Mouse (Mus musculus): ENCODE measurements around the gene Olfr814. TPM values are rescaled to one million over a fixed set of nuclear protein-coding genes. Genes with fewer than 3 reads are reported as not detected.
"Not testable (repeated sequence)": the region's sequence is repeated elsewhere in the genome, so short reads cannot be mapped to it uniquely, and the experiment has no call there.

Gene Olfr814
- polyA plus RNA-seq (2012; rRNA removed) = not detected in 2 replicates

DNA sequence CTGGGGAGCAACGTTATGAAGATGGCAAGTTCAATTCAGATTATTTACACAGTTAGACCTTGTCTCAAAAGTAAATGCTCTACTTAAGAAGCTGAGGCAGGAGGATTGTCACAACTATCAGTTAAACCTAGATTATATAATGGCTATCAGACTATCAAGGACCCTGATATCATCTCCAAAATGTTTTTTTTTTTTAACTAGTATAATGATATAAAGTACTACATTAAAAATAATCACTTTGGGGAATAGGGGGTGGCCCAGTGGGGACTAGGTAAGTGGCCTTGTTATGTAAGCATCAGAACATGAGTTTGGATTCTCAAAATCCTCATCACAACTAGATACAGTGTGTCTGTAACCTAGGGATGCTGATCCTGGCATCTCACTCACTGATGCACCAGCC is at the start of gene Olfr814:
Gene Olfr814, minus strand, starts transcription at position 101 of the 400 bp plus-strand sequence.
- not testable (repeated sequence) for DNase-seq (ENCODE audit: low read depth)

DNA sequence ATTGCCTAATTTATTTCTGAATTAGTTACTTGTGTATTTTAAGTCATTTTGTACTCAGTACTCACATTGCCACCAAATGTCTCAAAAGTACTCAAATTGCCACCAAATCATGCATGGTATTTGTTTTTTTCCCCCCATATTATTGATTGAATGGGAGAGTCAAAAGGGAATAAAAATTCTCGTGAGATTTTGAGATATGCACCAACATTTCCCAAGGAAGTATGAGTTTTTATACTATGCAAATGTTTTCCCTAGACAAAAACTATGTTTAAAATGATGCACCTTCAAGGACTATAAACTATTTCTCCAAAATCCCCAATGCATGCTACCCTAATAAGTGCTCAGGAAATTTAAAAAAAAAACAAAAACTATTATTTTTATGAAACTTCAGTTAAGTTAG is 35.8 kb upstream of the Olfr814 start, which contains the start of gene Olfr816:
Gene Olfr816, minus strand, starts transcription at position 101 of the 400 bp plus-strand sequence.
- no peak for DNase-seq (ENCODE audit: low read depth)

DNA sequence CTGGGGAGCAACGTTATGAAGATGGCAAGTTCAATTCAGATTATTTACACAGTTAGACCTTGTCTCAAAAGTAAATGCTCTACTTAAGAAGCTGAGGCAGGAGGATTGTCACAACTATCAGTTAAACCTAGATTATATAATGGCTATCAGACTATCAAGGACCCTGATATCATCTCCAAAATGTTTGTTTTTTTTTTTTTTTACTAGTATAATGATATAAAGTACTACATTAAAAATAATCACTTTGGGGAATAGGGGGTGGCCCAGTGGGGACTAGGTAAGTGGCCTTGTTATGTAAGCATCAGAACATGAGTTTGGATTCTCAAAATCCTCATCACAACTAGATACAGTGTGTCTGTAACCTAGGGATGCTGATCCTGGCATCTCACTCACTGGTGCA is 26.1 kb upstream of the Olfr814 start, which contains the start of gene Olfr815:
Gene Olfr815, minus strand, starts transcription at position 101 of the 400 bp plus-strand sequence.
- DNase-seq (ENCODE audit: low read depth) = not testable (repeated sequence)

DNA sequence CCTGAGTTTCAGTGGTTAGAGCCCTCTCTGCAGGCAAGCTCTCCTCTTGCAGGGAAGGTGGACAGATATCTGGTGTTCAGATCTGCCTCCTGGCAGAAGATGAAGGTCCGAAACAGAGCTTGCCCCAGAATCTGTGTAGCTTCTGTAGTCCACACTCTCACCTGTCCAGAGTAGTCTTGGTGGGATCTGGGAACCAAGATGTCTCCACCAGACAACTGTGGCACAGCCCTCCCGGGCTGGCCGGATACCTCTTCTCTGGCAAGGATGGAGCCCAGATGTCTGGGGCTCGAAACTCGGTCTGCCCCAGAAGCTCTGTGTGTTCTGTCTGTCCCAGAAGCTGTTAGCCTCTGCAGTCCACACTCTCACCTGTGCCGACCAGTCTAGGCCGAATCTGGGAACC is 6.3 kb upstream of the Olfr814 start:
- DNase-seq (ENCODE audit: low read depth) = no peak

DNA sequence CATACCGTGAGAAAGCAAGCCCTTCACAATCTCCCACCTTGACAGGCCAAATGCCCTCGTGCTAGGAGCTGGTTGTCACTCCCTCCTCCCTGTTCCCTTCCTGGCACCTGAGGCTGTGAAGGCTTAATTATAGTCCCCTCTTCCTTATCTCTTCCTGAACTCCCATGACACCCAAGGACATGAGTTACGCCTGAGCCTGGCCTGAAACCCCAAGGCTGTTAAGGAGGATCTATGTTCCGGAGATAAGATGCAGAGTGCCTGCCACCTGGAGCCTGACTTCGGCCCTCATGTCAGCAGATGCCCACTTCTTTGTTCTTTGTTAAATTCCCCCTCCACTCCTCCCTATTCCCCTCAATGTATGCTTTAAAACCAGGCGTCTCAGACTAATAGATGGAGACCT is 5.8 kb upstream of the Olfr814 start:
- not testable (repeated sequence) for DNase-seq (ENCODE audit: low read depth)

DNA sequence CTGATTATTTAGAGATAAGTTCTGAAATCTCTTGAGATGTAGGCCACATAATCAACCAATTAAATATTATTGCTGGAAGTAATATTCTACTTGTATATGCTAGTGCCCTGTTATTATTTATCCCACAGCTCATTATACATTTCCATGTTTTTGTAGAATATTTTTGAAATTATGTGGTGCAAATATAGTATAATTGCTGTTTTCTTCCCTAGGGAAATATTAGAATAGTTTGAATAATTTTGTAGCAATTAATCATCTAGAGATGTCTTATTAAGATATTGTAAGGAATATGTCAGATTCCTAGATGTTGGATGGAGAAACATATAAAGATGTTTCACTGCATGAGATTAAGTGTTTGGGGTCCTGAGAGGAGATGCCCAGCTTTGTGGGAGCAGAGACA is 24.6 kb downstream of the Olfr814 start, which contains the start of gene Olfr813:
Gene Olfr813, plus strand, starts transcription at position 301 of the 400 bp plus-strand sequence.
- no peak for DNase-seq (ENCODE audit: low read depth)

DNA sequence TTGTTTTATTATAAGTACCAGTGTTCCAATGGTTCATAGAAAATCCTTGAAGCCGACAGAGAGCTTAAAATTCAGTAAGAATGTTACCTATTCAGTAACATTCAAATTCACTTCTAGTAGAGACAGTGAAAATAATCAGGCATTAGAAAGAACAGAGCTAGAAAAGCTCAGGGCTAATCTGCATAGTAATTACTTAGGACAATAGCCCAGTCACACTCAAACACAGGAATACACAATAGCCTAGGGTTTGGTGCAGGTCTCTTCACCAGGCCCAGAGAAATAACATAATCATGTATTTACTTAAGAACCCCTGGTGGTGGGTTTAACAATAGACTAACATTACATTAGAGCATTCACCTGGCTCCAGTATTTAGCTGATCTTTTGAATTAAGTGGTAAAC is 32.3 kb downstream of the Olfr814 start:
- no peak for DNase-seq (ENCODE audit: low read depth)

DNA sequence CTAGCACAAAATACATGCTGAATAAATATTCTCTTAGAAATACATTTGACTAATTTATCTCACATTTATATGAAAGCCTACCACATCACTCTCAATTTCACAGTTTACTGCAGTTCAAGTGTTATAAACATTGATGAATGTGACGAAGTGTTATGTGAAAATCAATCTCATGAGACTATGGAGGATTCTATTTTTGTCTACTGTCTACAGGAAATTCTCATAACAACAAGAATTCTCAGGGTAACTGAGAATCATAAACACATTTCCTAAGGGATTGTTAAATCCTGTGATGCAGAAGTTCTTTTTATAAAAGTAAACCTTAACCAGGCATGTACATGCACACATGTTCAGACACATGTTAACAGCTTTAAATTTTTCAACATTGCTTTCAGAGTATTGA is 33.7 kb downstream of the Olfr814 start, which contains the start of gene Olfr812:
Gene Olfr812, minus strand, starts transcription at position 101 of the 400 bp plus-strand sequence.
- no peak for DNase-seq (ENCODE audit: low read depth)

Other genes starting within 250 kb of the Olfr814 start
- gene Olfr799, start 242.4 kb downstream of the Olfr814 start, polyA plus RNA-seq (2012; rRNA removed) = not detected in 2 replicates
- not detected in 2 replicates for gene Olfr800, start 222.2 kb downstream of the Olfr814 start, polyA plus RNA-seq (2012; rRNA removed)
- not detected in 2 replicates for gene Olfr801, start 206.0 kb downstream of the Olfr814 start, polyA plus RNA-seq (2012; rRNA removed)
- not detected in 2 replicates for gene Olfr802, start 191.7 kb downstream of the Olfr814 start, polyA plus RNA-seq (2012; rRNA removed)
- gene Olfr803, start 185.6 kb downstream of the Olfr814 start, polyA plus RNA-seq (2012; rRNA removed) = not detected in 2 replicates
- not detected in 2 replicates for gene Olfr804, start 176.6 kb downstream of the Olfr814 start, polyA plus RNA-seq (2012; rRNA removed)
- not detected in 2 replicates for gene Olfr805, start 150.5 kb downstream of the Olfr814 start, polyA plus RNA-seq (2012; rRNA removed)
- gene Olfr806, start 137.9 kb downstream of the Olfr814 start, polyA plus RNA-seq (2012; rRNA removed) = not detected in 2 replicates
- not detected in 2 replicates for gene Olfr807, start 122.1 kb downstream of the Olfr814 start, polyA plus RNA-seq (2012; rRNA removed)
- gene Olfr808, start 114.4 kb downstream of the Olfr814 start, polyA plus RNA-seq (2012; rRNA removed) = not detected in 2 replicates
- gene Olfr809, start 105.2 kb downstream of the Olfr814 start, polyA plus RNA-seq (2012; rRNA removed) = not detected in 2 replicates
- not detected in 2 replicates for gene Olfr810, start 84.9 kb downstream of the Olfr814 start, polyA plus RNA-seq (2012; rRNA removed)
- gene Olfr811, start 75.5 kb downstream of the Olfr814 start, polyA plus RNA-seq (2012; rRNA removed) = not detected in 2 replicates
- not detected in 2 replicates for gene Olfr812, start 33.8 kb downstream of the Olfr814 start, polyA plus RNA-seq (2012; rRNA removed)
- gene Olfr813, start 24.5 kb downstream of the Olfr814 start, polyA plus RNA-seq (2012; rRNA removed) = not detected in 2 replicates
- gene Olfr815, start 26.0 kb upstream of the Olfr814 start, polyA plus RNA-seq (2012; rRNA removed) = not detected in 2 replicates
- not detected in 2 replicates for gene Olfr816, start 35.7 kb upstream of the Olfr814 start, polyA plus RNA-seq (2012; rRNA removed)
- not detected in 2 replicates for gene Olfr818, start 69.2 kb upstream of the Olfr814 start, polyA plus RNA-seq (2012; rRNA removed)
- not detected in 2 replicates for gene Olfr819, start 87.4 kb upstream of the Olfr814 start, polyA plus RNA-seq (2012; rRNA removed)
- gene Olfr247, start 96.3 kb upstream of the Olfr814 start, polyA plus RNA-seq (2012; rRNA removed) = not detected in 2 replicates
- gene Gm10310, start 105.2 kb upstream of the Olfr814 start, polyA plus RNA-seq (2012; rRNA removed) = not detected in 2 replicates
- gene Olfr820, start 132.8 kb upstream of the Olfr814 start, polyA plus RNA-seq (2012; rRNA removed) = not detected in 2 replicates
- gene Olfr821, start 150.5 kb upstream of the Olfr814 start, polyA plus RNA-seq (2012; rRNA removed) = not detected in 2 replicates
- gene Olfr822, start 191.4 kb upstream of the Olfr814 start, polyA plus RNA-seq (2012; rRNA removed) = not detected in 2 replicates
- not detected in 2 replicates for gene Olfr823, start 235.5 kb upstream of the Olfr814 start, polyA plus RNA-seq (2012; rRNA removed)